Mouse (Mus musculus): Measurements from ENCODE around the gene Fam19a1. TPM values are rescaled to one million over a fixed set of nuclear protein-coding genes. Genes with fewer than 3 reads are reported as not detected.

The Fam19a1 gene
- total RNA-seq (2023), result not detected

GRCm38 (mm10) chr6:96112854-96113253, at the start of gene Fam19a1:
Fam19a1 (plus strand) TSS chr6:96113154.

DNA sequence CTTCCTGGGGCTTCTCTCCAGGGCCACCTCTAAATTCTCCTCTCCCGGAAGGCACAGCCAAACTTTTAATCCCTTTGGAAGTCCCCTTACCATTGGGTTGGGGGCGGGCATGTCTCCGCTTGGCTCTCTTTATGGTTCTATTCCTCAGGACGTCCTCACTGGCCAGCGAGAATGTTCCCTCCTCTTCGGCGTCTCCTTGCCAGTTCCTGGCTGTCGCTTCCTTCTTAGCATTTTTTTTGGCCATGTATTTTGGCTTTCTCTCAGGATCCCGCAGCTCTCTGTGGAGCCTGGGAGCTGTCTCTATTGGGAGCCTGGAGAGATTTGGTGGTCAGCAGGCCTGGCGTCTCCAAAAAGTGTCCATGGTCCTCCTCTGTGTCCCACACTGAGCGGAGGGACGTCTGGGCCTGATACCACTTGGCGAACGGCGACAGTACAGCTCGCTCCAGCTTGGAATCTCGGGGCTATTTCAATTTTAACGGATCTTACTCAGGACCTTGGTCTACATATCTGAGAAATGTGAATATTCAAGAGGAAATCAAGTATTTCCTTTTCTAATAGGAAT, 52.9 kb downstream of the Fam19a1 start, which contains the start of gene 1700123L14Rik:
Gene 1700123L14Rik, minus strand, starts transcription at position 426 of the 562 bp plus-strand sequence.

Other genes starting within 250 kb of the Fam19a1 start
- not detected for gene 1700123L14Rik, start 53.1 kb downstream of the Fam19a1 start, total RNA-seq (2023)

All from CD4-positive naive resting alpha-beta T cell, adult 57 days (primary cell).